Mouse (Mus musculus): Measurements from ENCODE around the gene Sepsecs.

The Sepsecs gene

GRCm38 (mm10) chr5:52610306-52610705 is 59.2 kb downstream of the Sepsecs start:
- CTCF ChIA-PET = no interaction called here

- CTCF ChIA-PET = no interaction called here
Measured at GRCm38 (mm10) chr5:52609672-52610071, 59.8 kb downstream of the Sepsecs start.

GRCm38 (mm10) chr5:52604582-52605041 is 64.9 kb downstream of the Sepsecs start:
- CTCF ChIA-PET = no interaction called here

GRCm38 (mm10) chr5:52590612-52591011 is 78.9 kb downstream of the Sepsecs start:
- CTCF ChIA-PET = interaction anchor here (0.7 kb wide), 1 partner anchor 870 kb away, joined by 3 read pairs; no protein-coding TSS in a partner anchor
